Mouse (Mus musculus) small intestine, adult 2 months (tissue): ENCODE results near the gene Astn2.

Experiments used
- CTCF ChIP-seq: fragments of 200-500 bp; IDR thresholded peaks from 2 replicates; pipeline ENCODE4 v1.5.1; 2012; ENCODE audit warnings: low read depth, mild to moderate bottlenecking, control low read depth, inconsistent platforms, low read length, moderate library complexity, mixed read lengths; ENCODE audit not compliant: insufficient replicate concordance, insufficient read length; ENCODE audit errors: extremely low read depth
- POLR2A ChIP-seq: fragments of 200-500 bp; IDR thresholded peaks from 2 replicates; pipeline ENCODE4 v1.6.1; 2012; ENCODE audit warnings: low read depth, mild to moderate bottlenecking, control low read depth, inconsistent platforms, low read length, moderate library complexity

GRCm38 (mm10) chr4:65491541-65491940 is 912.9 kb downstream of the Astn2 start:
- TF ChIP-seq POLR2A = no peak
- TF ChIP-seq CTCF = no peak
